Mouse (Mus musculus) hindbrain, embryonic 13.5 days (tissue): ENCODE measurements around the gene Mex3d. TPM values are rescaled to one million over a fixed set of nuclear protein-coding genes. Genes with fewer than 3 reads are reported as not detected.
A peak's percentile ranks its signal among the peaks of the same experiment; 100 is the strongest.

Experiments used
- ATAC-seq: fragments of 200-750 bp; cut with Nextera tagmentation; 2 replicates; pipeline ENCODE4 v1.8.0; 2017; ENCODE audit warnings: moderate TSS enrichment; ENCODE audit not compliant: low FRiP score
- H3K27ac ChIP-seq: fragments of 300-500 bp; sonication (generic); 2 replicates; pipeline ENCODE4 v1.5.1; 2015; ENCODE audit warnings: inconsistent platforms, mild to moderate bottlenecking, moderate library complexity
- H3K27me3 ChIP-seq: fragments of 300-500 bp; sonication (generic); 2 replicates; pipeline ENCODE4 v1.6.1; 2015; ENCODE audit warnings: mild to moderate bottlenecking, inconsistent platforms
- H3K36me3 ChIP-seq: fragments of 300-500 bp; sonication (generic); 2 replicates; pipeline ENCODE4 v1.6.1; 2015; ENCODE audit warnings: mild to moderate bottlenecking, inconsistent platforms
- H3K4me1 ChIP-seq: fragments of 300-500 bp; sonication (generic); replicated peaks from 2 replicates; pipeline ENCODE4 v1.6.1; 2015; ENCODE audit warnings: inconsistent platforms
- H3K4me2 ChIP-seq: fragments of 300-500 bp; sonication (generic); 2 replicates; pipeline ENCODE4 v1.6.1; 2015; ENCODE audit warnings: inconsistent platforms, mild to moderate bottlenecking, moderate library complexity
- H3K4me3 ChIP-seq: fragments of 300-500 bp; sonication (generic); 2 replicates; pipeline ENCODE4 v1.5.1; 2015; ENCODE audit warnings: mild to moderate bottlenecking, inconsistent platforms
- H3K9ac ChIP-seq: fragments of 300-500 bp; sonication (generic); 2 replicates; pipeline ENCODE4 v1.6.1; 2015; ENCODE audit warnings: mild to moderate bottlenecking, inconsistent platforms
- H3K9me3 ChIP-seq: fragments of 300-500 bp; sonication (generic); 2 replicates; pipeline ENCODE4 v1.6.1; 2016; ENCODE audit warnings: inconsistent platforms
- WGBS: fragments of 180-500 bp; shearing (Covaris S2); methylation state at CpG from one replicate; pipeline ENCODE4 v1.1.7; 2015; 5-methylcytosine and 5-hydroxymethylcytosine counted together
- microRNA-seq: library from miRNA; unstranded; fragments of <30 nt; microRNA quantifications from one replicate; pipeline ENCODE4, GENCODE M21; 2016
- polyA plus RNA-seq: library from polyadenylated mRNA; unstranded; fragments of >200 nt; fragmentation: Nextera tagmentation; extraction: Ambion mirVana; gene quantifications from 2 replicates; pipeline ENCODE4 v1.2.1, GENCODE M21; 2015

Gene Mex3d
- polyA plus RNA-seq, 1 experiment from 2014 or later, result 16.5 TPM

DNA sequence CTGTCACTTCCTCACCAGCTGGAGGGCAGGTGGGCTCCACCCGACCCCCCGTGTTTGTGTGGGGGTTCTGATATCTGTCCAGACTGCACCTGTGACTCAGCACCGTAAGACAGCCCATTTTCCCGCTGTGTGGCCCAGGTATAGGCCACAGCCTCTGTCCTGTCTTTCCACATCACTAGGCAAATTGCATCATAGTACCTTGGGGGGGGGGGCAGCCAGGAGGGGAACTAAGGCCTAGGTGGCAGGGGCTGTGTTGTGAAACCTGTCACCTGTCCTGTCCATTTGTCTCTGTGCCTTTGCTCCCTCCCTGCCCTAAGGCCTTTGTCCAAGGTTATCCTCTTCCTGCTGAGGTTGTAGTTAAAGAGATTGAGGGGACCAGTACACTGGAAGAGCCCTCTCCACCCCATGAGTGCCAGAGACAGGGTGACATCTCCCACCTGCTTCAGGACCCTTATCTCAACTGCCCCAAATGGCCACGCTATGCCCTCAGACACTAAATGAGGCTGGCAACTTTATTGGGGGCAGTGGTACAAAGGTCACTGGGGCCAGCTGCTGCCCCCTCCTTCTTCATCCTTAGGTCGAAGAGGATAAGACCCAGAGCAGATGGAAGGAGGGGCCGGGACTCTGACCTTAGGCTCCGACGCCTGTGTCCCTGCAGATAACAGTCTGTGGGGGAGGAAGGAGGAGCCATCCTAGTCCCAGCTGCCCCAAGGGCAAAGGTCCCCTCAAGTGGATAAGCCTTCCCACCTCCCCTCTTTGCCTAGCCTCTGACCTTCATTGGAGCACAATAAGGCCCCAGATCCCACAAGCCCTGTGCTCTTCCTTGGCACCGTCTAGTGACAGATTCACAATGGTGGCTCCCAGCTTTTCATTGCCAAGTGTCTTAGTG lies 55.6 kb downstream of the Mex3d start:
- Histone ChIP-seq H3K9me3 (no peaks in the 10 kb centered on the region), H3K27ac (no peak overlapping the region), H3K4me1 (peaks cover 17% of the 10 kb centered on the region), H3K4me2 (no peak overlapping the region), H3K27me3 (peaks cover 50% of the 10 kb centered on the region), H3K36me3 (0 out of 2 replicates have a peak, but pooled peaks cover 3% of the 10 kb centered on the region), H3K4me3 (no peak overlapping the region), H3K9ac (no peak overlapping the region)
- 73% methylated on average over 10 of the region's 10 CpGs for WGBS
- ATAC-seq, result no peak

DNA sequence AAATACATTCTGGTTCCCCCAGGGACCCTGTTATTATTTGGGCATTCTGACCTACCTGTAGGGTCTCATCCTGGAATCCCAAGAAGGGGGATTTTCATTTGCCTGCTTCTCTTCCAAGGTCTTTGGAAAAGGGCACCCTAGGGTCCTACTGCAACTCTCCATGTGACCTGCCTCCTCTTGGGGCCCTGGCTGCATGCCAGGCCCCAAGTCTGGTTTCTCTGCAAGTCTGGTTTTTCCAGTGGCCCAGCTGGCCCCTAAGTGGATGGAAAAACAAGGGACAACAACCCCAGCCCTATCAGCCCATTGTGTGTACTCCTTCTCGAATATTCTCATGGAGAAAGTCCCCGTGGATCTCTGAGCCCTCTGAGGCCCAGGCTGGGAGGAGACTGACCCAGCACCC lies 56.6 kb downstream of the Mex3d start:
- Histone ChIP-seq H3K9me3 (no peaks in the 10 kb centered on the region), H3K9ac (peak overlapping the region; percentile 68; the same call in 1 of the 2 replicates), H3K36me3 (0 out of 2 replicates have a peak, but pooled peaks cover 3% of the 10 kb centered on the region), H3K4me3 (peak overlapping the region; percentile 46; the same call in 1 of the 2 replicates), H3K27me3 (peaks cover 46% of the 10 kb centered on the region), H3K4me1 (peaks cover 17% of the 10 kb centered on the region), H3K4me2 (no peak overlapping the region), H3K27ac (no peak overlapping the region)
- 60% methylated on average over 2 of the region's 2 CpGs for WGBS
- no peak for ATAC-seq

Small RNAs within 50 kb of the gene (microRNA-seq; reads per million reads assigned to microRNA genes)
- gene Gm22721, result not detected

Other genes with a start within 250 kb of the Mex3d start
- gene Atp5d, start 249.0 kb downstream of the Mex3d start, polyA plus RNA-seq, result 434 and 449 TPM in 2 replicates
- 57.4 and 59.2 TPM in 2 replicates for gene Cbarp, start 246.8 kb downstream of the Mex3d start, polyA plus RNA-seq
- 32.4 and 34.7 TPM in 2 replicates for gene Midn, start 239.4 kb downstream of the Mex3d start, polyA plus RNA-seq
- 364 and 409 TPM in 2 replicates for gene Cirbp, start 221.7 kb downstream of the Mex3d start, polyA plus RNA-seq
- 11.9 and 14.1 TPM in 2 replicates for gene 1600002K03Rik, start 214.7 kb downstream of the Mex3d start, polyA plus RNA-seq
- 18.8 and 21.4 TPM in 2 replicates for gene Efna2, start 208.2 kb downstream of the Mex3d start, polyA plus RNA-seq
- 47.3 and 49.9 TPM in 2 replicates for gene Mum1, start 161.2 kb downstream of the Mex3d start, polyA plus RNA-seq
- gene Ndufs7, start 138.5 kb downstream of the Mex3d start, polyA plus RNA-seq, result 253 and 263 TPM in 2 replicates
- 22.3 and 24.9 TPM in 2 replicates for gene Gamt, start 126.6 kb downstream of the Mex3d start, polyA plus RNA-seq
- 61.6 and 66.2 TPM in 2 replicates for gene Dazap1, start 126.2 kb downstream of the Mex3d start, polyA plus RNA-seq
- gene Rps15, start 95.2 kb downstream of the Mex3d start, polyA plus RNA-seq, result 583 and 598 TPM in 2 replicates
- 182 and 183 TPM in 2 replicates for gene Apc2, start 91.7 kb downstream of the Mex3d start, polyA plus RNA-seq
- 28.5 and 29.1 TPM in 2 replicates for gene 2310011J03Rik, start 67.1 kb downstream of the Mex3d start, polyA plus RNA-seq
- 1.9 and 2.5 TPM in 2 replicates for gene Pcsk4, start 58.2 kb downstream of the Mex3d start, polyA plus RNA-seq
- gene Reep6, start 57.7 kb downstream of the Mex3d start, polyA plus RNA-seq, result 3.1 and 3.5 TPM in 2 replicates
- gene Adamtsl5, start 39.2 kb downstream of the Mex3d start, polyA plus RNA-seq, result 0.42 and 0.66 TPM in 2 replicates
- 1.2 and 1.7 TPM in 2 replicates for gene Plk5, start 31.2 kb downstream of the Mex3d start, polyA plus RNA-seq
- gene Mbd3, start 11.9 kb upstream of the Mex3d start, polyA plus RNA-seq, result 230 TPM in 2 replicates
- gene Uqcr11, start 19.2 kb upstream of the Mex3d start, polyA plus RNA-seq, result 575 and 577 TPM in 2 replicates
- 60.9 and 62.5 TPM in 2 replicates for gene Tcf3, start 46.0 kb upstream of the Mex3d start, polyA plus RNA-seq
- gene Onecut3, start 107.2 kb upstream of the Mex3d start, polyA plus RNA-seq, result 2.1 and 2.5 TPM in 2 replicates
- gene Atp8b3, start 151.5 kb upstream of the Mex3d start, polyA plus RNA-seq, result 1.2 and 1.3 TPM in 2 replicates
- gene Rexo1, start 173.9 kb upstream of the Mex3d start, polyA plus RNA-seq, result 28.8 and 31.3 TPM in 2 replicates
- 4.6 and 4.9 TPM in 2 replicates for gene Klf16, start 189.7 kb upstream of the Mex3d start, polyA plus RNA-seq
- 93.8 and 96.2 TPM in 2 replicates for gene Abhd17a, start 202.7 kb upstream of the Mex3d start, polyA plus RNA-seq
- 65.1 and 67.5 TPM in 2 replicates for gene Scamp4, start 215.2 kb upstream of the Mex3d start, polyA plus RNA-seq
- gene Adat3, start 215.2 kb upstream of the Mex3d start, polyA plus RNA-seq, result 4.4 and 6.4 TPM in 2 replicates
- gene Gm49322, start 218.4 kb upstream of the Mex3d start, polyA plus RNA-seq, result 3.1 and 3.3 TPM in 2 replicates
- gene Csnk1g2, start 235.2 kb upstream of the Mex3d start, polyA plus RNA-seq, result 98.5 and 102 TPM in 2 replicates